Mouse (Mus musculus) right cerebral cortex, adult 2 months (tissue): ENCODE data around the gene Acbd6.
A peak's percentile ranks its signal among the peaks of the same experiment; 100 is the strongest.

Experiments
- DNase-seq, 2 experiments: peaks; one replicate each; pipeline ENCODE4 v3.0.0; 2021 to 2022; ENCODE audit warnings: low spot score in 2 of 2

Gene Acbd6

DNA sequence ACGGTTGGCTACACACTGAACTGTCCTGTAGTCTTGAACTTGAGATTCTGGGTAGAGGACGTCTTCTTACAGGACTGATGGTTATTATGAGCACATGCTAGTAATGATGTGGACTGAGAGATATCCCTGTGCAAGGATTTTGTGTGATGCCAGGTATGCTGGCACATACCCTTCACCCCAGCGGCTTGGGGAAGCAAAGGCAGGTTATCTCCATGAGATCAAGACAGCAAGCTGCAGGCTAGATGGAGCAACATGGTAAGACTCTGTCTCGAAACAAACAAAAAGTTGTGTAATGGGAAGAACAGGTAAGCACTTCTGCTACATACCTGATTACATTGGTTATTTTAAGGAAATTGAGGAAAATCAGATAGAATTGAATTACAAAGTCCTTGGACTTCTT lies 2.1 kb downstream of the Acbd6 start:
- DNase-seq = no peak

DNA sequence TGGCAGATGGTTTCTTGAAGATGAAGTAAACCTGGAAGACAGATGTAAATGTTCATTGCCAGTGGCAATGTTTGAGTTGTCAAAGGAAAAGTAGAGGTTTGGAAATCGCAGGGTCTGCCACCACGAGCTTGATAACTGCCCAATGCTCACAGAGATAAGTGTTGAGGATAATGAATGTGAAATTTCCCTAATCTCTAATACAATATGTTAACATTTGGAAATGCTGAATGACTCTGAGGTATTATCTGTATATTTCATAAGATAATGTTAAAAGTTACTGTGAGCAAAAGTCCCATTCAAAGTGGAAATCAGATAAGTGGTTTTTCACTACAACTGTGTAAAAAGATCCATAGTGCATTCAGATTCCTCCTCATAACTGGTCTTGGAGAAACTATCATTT lies 2.8 kb downstream of the Acbd6 start:
- DNase-seq = no peak

DNA sequence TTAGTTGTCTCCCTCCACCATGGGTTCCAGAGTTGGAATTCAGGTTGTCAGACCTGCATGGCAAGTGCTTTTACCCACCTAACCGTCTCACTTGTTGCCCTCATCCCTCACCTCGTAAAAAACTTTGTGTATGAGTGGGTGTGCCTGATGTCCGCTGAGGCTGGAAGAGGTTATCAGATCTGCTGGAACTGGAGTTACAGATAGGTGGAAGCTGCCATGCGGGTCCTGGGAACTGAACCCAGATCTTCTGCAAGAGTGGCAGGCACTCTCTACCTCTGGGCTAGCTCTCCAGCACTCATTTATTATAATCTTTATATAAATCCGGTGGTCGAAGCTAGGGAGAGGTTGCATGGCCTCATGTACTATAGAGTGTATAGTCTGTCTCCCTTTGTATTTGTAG lies 4.3 kb downstream of the Acbd6 start:
- no peak for DNase-seq

DNA sequence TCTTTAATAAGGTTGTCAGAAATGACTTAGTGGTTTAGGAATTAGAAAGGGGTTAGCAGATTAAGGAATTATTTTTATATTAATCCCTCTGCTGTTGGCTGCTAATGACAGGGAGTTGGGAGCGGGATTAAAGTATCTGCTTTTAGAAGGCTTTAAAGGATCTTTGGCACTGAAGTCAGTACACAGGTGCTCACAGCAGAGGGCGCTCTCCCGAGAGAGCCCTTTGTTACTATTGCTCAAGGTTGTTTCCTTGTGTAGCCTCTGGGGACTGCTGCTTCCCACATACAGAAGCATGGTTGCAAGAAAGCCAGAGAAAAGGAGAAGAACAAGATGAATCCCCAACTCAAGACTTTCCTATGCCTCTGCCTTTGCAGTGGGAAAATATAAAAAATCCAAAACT lies 6.8 kb downstream of the Acbd6 start:
- DNase-seq = peak in 1 of 2 experiments; percentile 31

DNA sequence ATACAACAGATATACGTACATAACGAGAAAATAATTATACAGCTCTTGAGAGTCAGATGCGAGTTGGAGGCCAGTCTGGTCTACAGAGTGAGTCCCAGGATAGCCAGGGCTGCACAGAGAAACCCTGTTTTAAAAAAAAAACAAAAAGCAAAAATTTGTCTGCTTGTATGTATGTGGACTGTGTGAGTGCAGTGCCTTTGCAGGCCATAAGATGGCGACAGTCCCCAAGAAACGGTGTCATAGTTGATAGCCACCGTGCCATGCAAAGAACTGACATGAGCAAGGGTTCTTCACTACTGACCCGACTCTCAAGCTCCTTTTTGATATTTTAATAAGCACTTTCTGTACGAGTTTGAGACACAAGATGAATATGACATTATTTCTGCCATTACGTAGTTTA lies 10.2 kb downstream of the Acbd6 start:
- no peak for DNase-seq

DNA sequence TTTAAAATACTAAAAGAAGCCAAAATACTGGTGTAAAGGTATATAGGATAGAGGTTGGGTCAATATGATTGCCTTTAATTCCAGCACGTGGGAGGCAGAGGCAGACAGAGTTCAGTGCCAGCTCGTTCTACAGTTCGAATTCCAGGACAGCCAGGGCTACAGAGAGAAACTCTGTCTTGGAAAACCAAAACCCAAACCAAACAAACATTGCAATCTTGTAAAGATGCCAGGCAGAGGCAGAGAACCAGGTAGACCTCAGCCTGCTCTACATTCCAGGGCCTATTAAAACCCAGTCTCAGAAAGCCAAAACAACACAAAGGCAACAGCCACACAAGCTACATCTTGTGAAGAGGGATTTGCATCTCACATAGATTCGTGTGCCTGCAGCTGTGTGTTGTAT lies 11.4 kb downstream of the Acbd6 start:
- no peak for DNase-seq

DNA sequence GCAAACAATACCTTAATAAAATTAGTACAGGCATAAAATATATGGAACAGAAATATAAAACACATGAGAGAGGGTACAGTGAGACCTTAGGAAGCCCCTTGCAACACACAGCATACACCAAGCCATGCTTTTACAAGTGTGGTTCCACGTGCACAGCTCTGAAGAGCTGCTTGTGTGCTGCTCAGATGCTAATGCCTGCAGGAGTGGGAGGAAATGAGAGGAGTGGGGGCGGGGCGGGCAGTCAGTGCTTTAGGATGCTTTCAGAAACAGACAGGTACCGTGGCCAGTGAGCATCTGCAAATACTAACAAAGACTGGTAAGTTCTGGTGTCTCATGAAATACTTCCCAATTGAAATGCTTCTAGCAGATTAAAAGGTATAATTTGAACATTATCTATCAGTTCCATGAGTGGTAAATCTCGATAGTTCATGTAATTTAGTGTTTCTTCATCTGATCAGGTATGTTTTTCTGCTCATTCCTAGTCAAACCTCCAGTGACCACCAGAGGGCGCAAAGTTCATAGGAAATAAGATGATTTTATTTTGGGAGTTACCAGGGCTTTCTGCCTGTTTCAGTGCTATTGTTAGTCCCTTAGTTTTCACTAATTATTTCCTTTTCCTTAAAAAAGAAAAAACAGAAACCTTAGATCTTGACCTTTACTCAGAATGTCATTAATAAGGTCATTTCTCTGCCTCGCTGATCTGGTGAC lies 17.2 kb downstream of the Acbd6 start:
- DNase-seq = peak; percentile 89 to 90

DNA sequence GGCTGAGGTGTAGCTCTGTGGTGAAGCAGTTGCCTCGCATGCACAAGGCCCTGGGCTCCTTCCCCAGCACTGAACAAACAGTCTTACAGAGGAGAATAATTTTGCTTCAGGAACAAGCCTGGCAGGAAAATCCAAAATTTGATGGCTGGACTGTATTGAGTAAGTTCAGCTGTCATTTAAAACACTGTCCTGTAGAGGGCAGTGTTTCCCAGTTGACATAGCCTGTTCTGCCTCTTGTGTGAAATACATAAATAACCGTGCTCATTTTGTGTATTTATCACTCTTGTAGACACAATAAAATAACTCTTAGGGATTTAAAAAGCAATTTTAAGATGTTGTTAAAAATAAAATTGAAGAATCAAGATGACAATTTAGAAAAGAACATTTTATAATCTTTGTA lies 18.5 kb downstream of the Acbd6 start:
- DNase-seq = peak in 1 of 2 experiments; percentile 51

DNA sequence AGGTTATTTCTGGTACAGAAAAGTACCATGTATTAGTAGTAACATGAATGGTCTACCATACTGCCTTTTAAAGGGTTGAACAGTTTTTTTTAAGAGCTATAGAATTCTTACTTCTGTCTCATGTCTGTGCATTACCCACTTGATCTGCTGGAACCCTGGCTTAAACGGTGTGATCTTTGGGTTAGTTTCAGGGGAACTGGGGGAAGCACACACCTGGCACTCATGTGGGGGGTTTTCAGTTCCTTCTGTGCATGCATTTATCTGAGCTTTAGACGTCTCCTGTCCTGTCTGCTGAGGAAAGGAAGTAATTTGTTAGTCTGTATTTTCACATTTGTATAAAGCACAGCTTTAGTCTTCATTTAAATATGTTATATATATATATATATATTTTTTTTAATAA lies 19.4 kb downstream of the Acbd6 start:
- no peak for DNase-seq

DNA sequence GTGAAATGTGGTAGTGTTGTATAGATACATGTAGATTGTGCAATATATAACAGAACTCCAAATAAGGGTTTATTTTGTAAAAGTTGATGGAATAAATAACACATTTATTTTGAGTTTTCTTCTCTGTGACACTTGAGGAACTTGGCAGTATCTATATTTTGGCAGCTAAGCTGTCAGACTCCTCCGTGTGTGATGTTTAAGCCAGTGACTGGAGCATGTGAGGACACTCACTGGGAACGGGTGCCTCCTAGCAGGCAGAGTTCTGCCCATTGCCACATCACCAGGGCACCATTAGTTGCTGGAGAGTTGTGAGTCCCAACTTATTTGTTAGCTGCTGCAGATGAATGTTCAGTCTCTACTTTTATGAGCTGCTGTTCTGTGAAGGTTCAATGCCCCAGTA lies 30.0 kb downstream of the Acbd6 start:
- no peak for DNase-seq

DNA sequence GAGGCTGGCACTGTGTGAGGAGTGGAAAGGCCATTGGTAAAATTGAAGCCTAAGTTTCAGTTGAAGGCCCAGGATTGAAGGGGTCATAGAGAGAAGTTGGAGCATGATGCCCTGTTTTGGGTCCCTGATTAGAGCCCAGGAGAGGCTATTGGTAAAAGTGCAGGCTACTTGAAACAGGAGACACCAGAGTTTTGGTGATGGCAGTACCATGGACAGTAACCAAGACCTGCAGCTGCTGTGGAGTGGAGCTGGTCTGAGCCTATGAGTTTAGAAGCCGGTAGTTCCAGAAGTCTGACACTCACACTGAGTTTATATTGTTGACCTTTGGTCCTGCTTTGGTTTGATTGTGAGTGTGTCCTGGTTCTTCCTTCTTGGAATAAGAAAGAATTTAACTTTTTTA lies 36.2 kb downstream of the Acbd6 start:
- no peak for DNase-seq

DNA sequence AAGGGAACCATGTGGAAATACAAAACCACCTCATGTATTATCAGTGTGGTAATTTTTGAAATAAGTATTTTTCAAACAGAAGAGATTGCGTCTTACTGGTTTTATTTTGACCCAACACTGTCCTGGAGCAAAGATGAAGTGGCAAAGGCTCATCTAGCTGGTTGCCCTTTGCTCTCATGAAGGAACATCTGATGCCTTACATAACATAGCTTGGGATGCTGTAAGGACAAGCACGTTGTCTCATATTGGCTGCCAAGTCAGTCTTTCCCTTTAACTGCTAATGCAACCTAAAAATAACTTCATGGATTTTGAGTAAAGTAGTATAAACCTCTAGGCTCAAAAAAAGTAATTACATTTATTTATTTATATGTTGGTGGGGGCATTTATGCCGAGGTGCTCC lies 38.7 kb downstream of the Acbd6 start:
- no peak for DNase-seq

DNA sequence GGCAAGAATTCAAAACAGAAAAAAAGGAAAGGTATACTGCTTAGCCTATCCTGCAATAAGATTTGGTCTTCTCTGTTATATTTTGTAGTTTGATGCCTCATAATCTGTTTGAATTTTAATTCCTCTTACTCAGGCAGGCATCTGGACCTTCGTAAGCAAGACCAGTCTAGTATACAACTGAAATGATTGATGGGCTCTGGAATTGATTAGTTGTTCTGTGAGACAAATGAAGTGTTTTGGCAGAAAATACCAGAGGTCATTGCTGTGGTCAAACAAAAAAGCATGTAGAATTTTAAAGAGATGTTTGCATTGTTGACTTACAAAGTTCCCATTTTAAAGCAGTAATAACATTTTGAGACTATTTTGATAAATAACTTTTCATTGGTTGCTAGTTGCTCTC lies 46.8 kb downstream of the Acbd6 start:
- DNase-seq = no peak

DNA sequence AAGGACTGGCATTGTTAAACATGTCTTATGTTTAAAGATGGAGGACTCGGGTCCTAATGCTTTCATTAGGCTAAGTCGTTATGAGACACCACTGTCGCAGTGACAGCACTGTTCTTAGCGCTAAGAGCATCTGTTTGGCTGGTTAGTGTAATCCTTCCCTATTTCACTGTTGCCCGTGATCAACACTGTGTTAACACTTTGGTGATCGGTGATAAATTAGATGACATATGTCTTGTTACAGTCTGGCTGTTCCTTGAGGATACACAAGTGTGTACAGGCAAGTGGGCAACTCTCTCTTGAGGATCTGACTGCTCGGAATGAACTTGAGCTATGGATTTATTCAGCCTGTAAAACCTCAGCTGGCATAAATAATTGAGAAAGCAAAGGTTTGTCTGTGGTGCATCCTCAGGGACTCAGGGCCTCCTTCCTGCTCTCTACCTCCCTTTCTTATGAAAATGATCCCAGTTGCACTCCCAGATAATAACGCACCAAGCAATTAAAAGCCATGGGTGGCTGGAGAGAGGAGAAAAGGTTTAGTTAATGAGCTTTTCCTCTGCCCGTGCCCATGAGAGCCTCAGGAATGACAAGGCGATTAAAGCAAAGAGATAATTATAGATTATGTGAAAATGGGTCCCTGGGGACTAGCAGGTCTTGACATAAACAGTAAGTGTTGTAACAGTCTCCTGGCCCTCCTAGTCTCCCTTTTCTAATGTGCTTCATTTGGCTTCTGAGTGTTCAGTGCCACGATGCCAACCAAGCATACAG lies 47.7 kb downstream of the Acbd6 start:
- DNase-seq = no peak

DNA sequence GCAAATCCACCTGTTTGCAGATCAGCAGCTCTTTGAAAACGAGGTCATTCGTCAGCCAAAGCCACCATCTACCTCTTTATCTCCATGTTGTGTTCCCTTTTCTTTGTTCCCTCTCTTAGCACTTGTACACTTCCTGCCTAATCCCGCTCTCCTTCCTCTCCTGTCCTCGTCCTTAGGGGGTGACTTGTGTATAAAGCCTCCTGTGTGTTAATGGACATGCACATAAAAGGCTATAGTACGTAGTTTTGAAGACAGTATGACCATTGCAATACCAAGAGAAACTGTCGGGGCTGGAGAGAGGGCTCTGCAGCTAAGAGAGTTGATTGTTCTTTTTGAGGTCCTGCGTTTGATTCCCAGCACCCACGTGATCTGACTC lies 48.2 kb downstream of the Acbd6 start:
- no peak for DNase-seq

DNA sequence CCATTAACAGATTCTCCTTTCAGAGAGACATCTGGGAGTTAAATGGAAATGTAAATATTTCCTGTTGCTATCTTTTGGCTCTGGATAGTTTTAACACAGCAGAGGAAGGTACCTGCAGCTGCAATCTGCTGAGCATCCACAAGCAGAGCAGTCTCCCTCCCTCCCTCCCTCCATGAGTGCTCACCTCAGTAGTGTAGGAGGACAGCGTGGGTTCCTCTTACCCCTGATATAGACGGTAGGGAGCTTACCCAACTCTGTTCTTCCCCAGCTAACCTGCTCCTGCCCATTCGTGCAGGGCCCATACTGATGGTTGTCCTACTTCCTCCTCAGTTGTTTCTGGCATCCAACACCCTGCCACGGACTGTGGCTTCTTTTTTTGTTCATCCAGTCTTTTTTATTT lies 50.6 kb downstream of the Acbd6 start:
- DNase-seq = no peak

DNA sequence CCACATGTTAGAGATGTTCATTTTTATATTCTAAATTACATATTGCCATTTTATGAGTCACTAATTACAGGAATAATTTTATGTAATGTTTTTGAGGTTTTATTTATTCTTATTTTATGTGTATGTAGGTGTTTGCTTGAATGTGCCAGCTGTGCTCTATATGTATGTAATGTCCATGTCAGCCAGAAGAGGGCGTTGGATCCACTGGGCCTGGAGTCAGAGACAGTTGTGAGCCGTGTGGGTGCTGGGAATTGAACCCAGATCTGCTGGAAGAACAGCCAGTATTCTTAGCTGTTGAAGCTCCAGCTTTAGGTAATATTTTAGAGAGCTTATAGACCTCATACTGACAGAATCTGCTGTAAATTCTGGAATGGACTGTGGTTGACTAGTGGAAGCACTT lies 56.5 kb downstream of the Acbd6 start:
- no peak for DNase-seq

DNA sequence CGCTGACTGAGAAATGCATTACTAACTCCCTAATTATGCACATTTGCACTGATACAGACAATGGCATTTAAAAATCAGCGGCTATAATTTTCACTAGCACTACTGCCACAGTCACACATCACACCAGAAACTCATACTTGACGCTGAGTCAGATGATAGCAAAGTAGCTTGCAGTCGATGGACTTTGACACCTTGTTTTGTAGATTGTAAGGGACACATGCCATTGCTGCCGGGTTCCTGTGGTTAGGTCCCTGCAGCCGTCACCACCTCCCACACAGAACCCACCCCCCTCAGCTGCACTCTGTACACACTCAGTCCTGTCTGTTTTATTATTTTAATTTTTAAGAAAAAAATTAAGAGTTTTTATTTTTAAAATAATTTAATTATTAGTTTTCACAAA lies 63.2 kb downstream of the Acbd6 start:
- no peak for DNase-seq

DNA sequence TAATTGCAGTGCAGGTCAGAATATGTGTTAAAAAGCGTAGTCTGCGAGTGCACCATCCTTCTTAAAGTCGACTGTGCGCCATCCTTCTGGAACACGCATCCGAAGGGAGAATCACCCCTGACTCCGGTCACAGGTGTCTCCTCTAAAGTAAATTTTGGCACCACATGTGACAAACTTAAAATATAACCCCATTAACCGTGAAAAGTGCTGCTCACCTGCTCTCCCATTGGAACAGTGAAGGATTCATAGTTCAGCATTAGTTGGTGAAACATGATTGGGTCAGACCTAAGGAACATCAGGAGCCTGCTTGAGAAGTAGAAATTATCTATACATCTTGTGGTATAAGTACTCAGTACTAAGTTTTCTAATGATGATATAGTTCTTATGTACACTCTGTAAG lies 65.3 kb downstream of the Acbd6 start:
- no peak for DNase-seq

DNA sequence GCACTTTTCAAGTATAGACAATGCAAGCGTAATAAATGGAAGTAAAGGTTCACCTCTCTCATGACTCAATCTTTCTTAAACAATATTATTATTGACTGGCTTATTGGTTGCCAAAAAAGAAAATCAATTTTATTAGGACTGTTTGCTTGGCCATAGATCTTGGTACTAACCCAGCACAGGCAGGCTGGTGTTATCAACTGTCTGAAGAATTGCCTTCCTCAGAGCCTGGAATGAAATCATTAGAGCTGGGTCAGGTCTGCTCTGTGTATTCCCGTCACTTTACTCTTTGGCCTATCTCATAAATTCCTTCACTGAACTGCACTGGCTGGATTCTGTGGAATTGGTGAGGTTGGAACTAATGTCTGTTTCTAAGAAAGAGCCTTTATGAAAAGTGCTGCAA lies 69.8 kb downstream of the Acbd6 start:
- DNase-seq = no peak

DNA sequence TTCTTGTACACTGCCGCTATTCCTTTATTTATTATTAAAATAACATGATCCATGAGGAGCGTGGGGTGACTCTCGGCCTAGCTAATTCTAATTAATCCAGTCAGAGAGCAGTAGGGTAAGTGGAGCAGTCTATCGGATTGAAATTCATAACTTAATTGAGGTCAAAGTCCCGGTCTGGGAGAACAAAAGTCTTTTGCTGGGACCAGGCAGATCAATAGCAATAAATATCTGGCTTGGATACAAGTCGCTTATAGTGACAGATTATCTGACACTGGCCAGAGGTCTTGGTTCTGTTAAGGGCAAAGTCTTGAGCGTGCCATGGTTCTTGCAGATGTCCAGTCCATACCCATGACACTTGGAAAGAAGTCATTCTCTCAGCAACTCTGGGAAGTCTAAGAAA lies 78.7 kb downstream of the Acbd6 start:
- DNase-seq = no peak

DNA sequence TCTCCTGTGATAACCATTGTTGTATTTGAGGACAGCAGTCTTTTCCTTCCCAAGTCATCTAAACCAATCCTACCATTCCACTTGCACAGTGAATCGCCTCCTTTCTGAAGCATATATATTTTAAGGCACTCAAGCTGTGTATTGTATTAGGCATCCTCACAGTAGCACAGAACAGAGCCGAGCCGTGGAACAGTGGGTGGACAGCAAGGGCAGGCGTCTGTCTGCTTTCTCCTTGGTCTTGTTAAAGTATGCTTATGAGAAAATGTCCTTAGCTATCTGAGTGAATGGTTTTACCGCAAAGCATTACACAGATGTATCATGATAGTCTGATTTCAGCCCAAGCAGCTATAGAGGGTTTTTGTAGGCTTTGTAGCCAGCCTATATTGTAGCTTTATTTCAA lies 87.9 kb downstream of the Acbd6 start:
- DNase-seq = peak; percentile 48 to 54
